Mouse (Mus musculus): ENCODE results near the gene 4930522H14Rik. TPM values are rescaled to one million over a fixed set of nuclear protein-coding genes. Genes with fewer than 3 reads are reported as not detected.

The 4930522H14Rik gene
- not detected in 2 replicates for polyA plus RNA-seq (2012; rRNA removed)

GRCm38 (mm10) chr4:109531111-109531510, at the start of gene 4930522H14Rik:
Gene 4930522H14Rik (minus strand): TSS chr4:109531297.

GRCm38 (mm10) chr4:109484621-109485020, 46.5 kb downstream of the 4930522H14Rik start, which contains the start of gene Rnf11:
Gene Rnf11 (minus strand): TSS chr4:109484728.

Other genes with a start within 250 kb of the 4930522H14Rik start
- gene Ttc39a, start 124.7 kb downstream of the 4930522H14Rik start, polyA plus RNA-seq (2012; rRNA removed), result 8.9 and 12.7 TPM in 2 replicates
- 22.0 and 27.0 TPM in 2 replicates for gene Rnf11, start 46.6 kb downstream of the 4930522H14Rik start, polyA plus RNA-seq (2012; rRNA removed)
- 14.0 and 16.5 TPM in 2 replicates for gene Cdkn2c, start 135.9 kb upstream of the 4930522H14Rik start, polyA plus RNA-seq (2012; rRNA removed)
- 7.6 and 8.5 TPM in 2 replicates for gene Faf1, start 145.3 kb upstream of the 4930522H14Rik start, polyA plus RNA-seq (2012; rRNA removed)